Mouse (Mus musculus): ENCODE measurements around the gene Ptprn.

DNA sequence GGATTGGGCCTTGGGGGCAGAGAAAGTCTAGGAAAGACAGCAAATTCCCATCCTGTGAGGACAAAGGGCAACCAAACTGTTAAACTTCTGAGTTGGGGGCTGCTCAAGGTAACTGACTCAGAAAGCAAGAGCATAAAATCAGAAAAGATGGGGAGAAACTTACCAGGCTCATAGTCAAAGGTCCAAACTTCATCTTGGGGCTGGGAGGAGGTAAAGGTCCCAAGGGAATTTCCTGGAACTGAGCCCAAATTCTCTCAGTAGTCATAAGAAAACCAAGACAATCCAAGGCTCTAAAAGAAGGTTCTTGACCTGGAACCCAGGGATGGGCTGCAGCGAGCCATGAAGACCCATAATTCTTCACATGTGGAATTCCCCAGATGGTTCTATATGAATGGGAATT lies 63.1 kb downstream of the Ptprn start:
- TF ChIP-seq POLR2A (IDR thresholded peaks at IDR 0.05; ENCODE audit: insufficient read depth, low read length) (no peak), CTCF (IDR thresholded peaks at IDR 0.05; ENCODE audit: low read depth, low read length) (no peak)

Data from ES-Bruce4 (cell line).